Mouse (Mus musculus) hindbrain, embryonic 16.5 days (tissue): ENCODE results near the gene Higd1c. TPM values are rescaled to one million over a fixed set of nuclear protein-coding genes. Genes with fewer than 3 reads are reported as not detected.

Source experiments
- polyA plus RNA-seq: library from polyadenylated mRNA; unstranded; fragments of >200 nt; fragmentation: Nextera tagmentation; extraction: Ambion mirVana; gene quantifications from 2 replicates; pipeline ENCODE4 v1.2.1, GENCODE M21; 2015

The Higd1c gene
- polyA plus RNA-seq, 1 experiment from 2014 or later: not detected

Other genes starting within 250 kb of the Higd1c start
- gene Atf1, start 136.7 kb upstream of the Higd1c start, polyA plus RNA-seq: 11.8 and 13.1 TPM in 2 replicates
- gene Tmprss12, start 83.7 kb upstream of the Higd1c start, polyA plus RNA-seq: not detected in 2 replicates
- 3.5 TPM in 2 replicates for gene Mettl7a1, start 60.4 kb upstream of the Higd1c start, polyA plus RNA-seq
- gene Mettl7a3, start 29.6 kb upstream of the Higd1c start, polyA plus RNA-seq: 0.09 TPM in 1 of 2 replicates, not detected in the other
- gene Methig1, start 11.4 kb upstream of the Higd1c start, polyA plus RNA-seq: not detected in 2 replicates
- gene Mettl7a2, start 11.3 kb upstream of the Higd1c start, polyA plus RNA-seq: not detected in 2 replicates
- gene Gm5475, start 57.6 kb downstream of the Higd1c start, polyA plus RNA-seq: 0.11 and 0.16 TPM in 2 replicates
- 24.9 and 30.8 TPM in 2 replicates for gene Slc11a2, start 60.5 kb downstream of the Higd1c start, polyA plus RNA-seq
- 59.3 and 62.0 TPM in 2 replicates for gene Letmd1, start 104.5 kb downstream of the Higd1c start, polyA plus RNA-seq
- gene Csrnp2, start 130.9 kb downstream of the Higd1c start, polyA plus RNA-seq: 36.3 and 43.4 TPM in 2 replicates
- 32.4 and 37.4 TPM in 2 replicates for gene Tfcp2, start 187.5 kb downstream of the Higd1c start, polyA plus RNA-seq
- gene Pou6f1, start 235.4 kb downstream of the Higd1c start, polyA plus RNA-seq: 26.4 and 31.2 TPM in 2 replicates